Mouse (Mus musculus): ENCODE data around the gene Heyl.
"Not testable (repeated sequence)": the region's sequence is repeated elsewhere in the genome, so short reads cannot be mapped to it uniquely, and the experiment has no call there.

Heyl gene

DNA sequence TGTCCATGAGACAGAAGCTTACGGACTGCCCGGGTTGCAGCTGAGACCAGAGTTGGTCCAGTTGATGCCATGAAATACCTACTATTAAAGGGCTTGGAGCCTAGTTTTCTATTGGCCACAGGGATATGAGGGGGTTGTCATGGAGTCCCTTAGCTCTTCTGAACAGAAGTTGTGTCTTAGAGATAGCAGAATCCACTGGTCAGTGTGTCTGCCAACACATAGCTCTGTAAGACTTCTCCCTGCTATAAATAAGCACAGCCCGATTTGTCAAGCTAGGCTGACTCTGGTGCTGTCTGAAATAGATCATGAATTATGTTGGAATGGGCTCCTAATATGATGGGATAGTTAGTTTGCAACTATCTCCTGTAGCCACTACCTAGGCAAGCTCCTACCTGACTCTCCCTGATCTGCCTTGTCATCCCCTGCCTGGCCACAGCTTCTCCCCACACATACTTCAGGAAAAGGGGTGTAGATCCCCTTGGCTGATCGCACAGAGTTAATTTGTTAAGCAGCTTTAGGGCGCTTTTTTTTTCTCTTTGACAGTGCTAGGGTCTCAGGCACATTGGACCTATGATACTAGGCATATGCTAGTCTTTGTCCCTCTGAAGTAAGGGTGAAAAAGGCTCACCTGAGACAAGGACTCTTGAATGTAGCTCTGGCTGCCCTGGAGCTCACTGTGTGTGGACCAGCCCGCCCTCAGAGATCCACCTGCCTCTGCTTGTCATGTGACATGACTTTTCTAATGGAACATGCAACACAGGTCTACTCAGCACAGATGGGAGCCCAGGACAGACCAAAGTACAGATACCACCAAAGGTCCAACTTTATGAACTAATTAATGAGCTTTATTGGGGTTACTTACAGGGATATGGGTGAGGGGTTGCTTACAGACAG lies 51.6 kb downstream of the Heyl start:
- no peak for DNase-seq (ENCODE audit: low read depth, low spot score)

DNA sequence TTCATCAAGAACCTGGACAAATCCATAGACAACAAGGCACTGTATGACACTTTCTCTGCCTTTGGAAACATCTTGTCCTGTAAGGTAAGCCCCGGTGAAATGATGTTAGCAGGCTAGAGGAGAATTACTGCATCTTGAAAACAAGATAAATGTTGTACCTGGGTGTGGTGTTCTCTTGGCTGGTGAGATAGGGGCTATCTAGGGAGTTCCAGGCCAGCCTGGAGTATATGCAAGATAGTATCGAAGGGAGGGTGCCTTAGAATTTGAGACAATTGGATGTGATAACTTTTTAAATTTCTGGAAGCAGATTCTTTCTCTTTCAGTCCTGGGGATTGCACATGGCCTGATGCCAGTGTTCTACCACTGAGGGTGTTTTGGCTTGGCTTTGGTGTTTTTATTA lies 53.4 kb downstream of the Heyl start:
- DNase-seq (ENCODE audit: low read depth, low spot score) = no peak

- DNase-seq (ENCODE audit: low read depth, low spot score) = no peak
Observed at GRCm38 (mm10) chr4:123289038-123289437, 55.7 kb downstream of the Heyl start.

- DNase-seq (ENCODE audit: low read depth, low spot score) = no peak
Observed at GRCm38 (mm10) chr4:123292390-123292789, 59.0 kb downstream of the Heyl start.

GRCm38 (mm10) chr4:123292989-123293388 lies 59.6 kb downstream of the Heyl start:
- no peak for DNase-seq (ENCODE audit: low read depth, low spot score)

- no peak for DNase-seq (ENCODE audit: low read depth, low spot score)
Observed at GRCm38 (mm10) chr4:123293661-123294443, 60.5 kb downstream of the Heyl start.

- DNase-seq (ENCODE audit: low read depth, low spot score) = not testable (repeated sequence)
Observed at GRCm38 (mm10) chr4:123295026-123295425, 61.7 kb downstream of the Heyl start.

DNA sequence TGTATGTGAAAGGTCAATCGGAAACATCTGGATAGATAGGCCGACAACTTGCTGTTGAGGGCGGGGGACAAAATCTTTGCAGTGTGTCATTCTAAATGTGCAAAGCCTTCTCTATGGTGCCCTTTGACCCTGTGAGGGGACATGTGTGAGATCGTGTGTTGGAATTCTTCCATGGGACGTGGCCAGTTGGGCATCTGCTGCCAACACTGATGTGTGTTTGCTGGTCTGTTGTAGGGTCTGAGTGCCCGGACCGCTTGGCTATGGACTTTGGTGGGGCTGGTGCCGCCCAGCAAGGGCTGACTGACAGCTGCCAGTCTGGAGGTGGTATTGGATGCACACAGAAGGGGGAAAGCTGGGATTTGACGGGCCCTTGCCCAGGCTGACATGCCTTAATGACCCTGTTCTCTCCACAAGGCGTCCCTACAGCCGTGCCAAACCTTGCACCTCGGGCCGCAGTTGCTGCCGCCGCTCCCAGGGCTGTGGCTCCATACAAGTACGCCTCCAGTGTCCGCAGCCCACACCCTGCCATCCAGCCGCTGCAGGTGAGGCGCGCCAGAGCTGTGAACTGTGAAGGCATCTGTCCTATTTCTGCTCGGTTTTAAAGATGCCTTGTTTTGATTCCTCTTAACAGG lies 62.3 kb downstream of the Heyl start:
- DNase-seq (ENCODE audit: low read depth, low spot score) = no peak

GRCm38 (mm10) chr4:123296148-123296534 lies 62.8 kb downstream of the Heyl start:
- no peak for DNase-seq (ENCODE audit: low read depth, low spot score)

GRCm38 (mm10) chr4:123297195-123297960 lies 64.0 kb downstream of the Heyl start:
- DNase-seq (ENCODE audit: low read depth, low spot score) = no peak

DNA sequence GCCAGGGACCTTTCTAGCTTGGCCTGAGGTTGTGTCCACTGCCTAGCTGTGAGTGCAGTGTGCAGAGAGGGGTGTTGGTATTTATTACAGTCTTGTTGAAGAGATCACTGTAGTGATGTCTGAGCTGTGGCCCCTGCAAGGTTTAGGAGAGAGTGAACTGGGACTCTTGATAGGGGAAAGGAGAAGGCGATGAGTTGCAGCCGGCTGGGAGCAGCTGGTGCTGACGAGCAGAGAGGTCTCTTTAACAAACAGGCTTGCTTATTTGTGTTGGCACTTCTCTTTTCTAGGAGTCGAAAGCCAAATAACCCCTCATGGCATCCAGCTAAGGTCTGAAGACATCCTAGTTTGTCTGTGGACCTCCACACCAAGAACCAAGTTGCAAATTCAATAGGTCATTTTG lies 64.9 kb downstream of the Heyl start:
- no peak for DNase-seq (ENCODE audit: low read depth, low spot score)

GRCm38 (mm10) chr4:123298980-123299670 lies 65.8 kb downstream of the Heyl start:
- no peak for DNase-seq (ENCODE audit: low read depth, low spot score)
